Mouse (Mus musculus) G1E (cell line): Measurements from ENCODE around the gene Nt5dc1.

ENCODE experiments used
- CTCF ChIP-seq: IDR thresholded peaks from 2 replicates; pipeline ENCODE4 v1.5.1; 2012; ENCODE audit warnings: low read depth, low read length, inconsistent platforms, mixed read lengths
- GATA1 ChIP-seq: IDR thresholded peaks from 2 replicates; pipeline ENCODE4 v1.6.1; 2012; ENCODE audit warnings: borderline replicate concordance, low read length, inconsistent platforms, mixed read lengths
- GATA2 ChIP-seq: IDR thresholded peaks from 2 replicates; pipeline ENCODE4 v1.6.1; 2012; ENCODE audit warnings: low read depth, low read length, inconsistent platforms, borderline replicate concordance
- TAL1 ChIP-seq: conservative IDR thresholded peaks from 2 replicates; pipeline ENCODE4 v1.6.1; 2012; ENCODE audit warnings: low read depth, low read length, inconsistent platforms, mixed read lengths

- TF ChIP-seq CTCF (no peak), GATA1 (no peak), TAL1 (no peak), GATA2 (no peak)
These were observed 13.4 kb upstream of the Nt5dc1 start for GRCm38 (mm10) chr10:34431783-34432182.
